Mouse (Mus musculus) limb, embryonic 14.5 days (tissue): ENCODE measurements around the gene Slc1a2. TPM values are rescaled to one million over a fixed set of nuclear protein-coding genes. Genes with fewer than 3 reads are reported as not detected.

Source experiments
- ATAC-seq: fragments of 200-750 bp; cut with Nextera tagmentation; 2 replicates; pipeline ENCODE4 v1.8.0; 2017; ENCODE audit warnings: low read depth, moderate number of reproducible peaks, moderate TSS enrichment; ENCODE audit not compliant: low FRiP score
- DNase-seq: peaks from one replicate; pipeline ENCODE4 v3.0.0-alpha.2; 2015; ENCODE audit warnings: low spot score
- H3K27ac ChIP-seq: fragments of 300-500 bp; sonication (generic); replicated peaks from 2 replicates; pipeline ENCODE4 v1.5.1; 2014; ENCODE audit warnings: low read depth, mild to moderate bottlenecking, low read length, moderate library complexity, mixed read lengths
- H3K27me3 ChIP-seq: fragments of 300-500 bp; sonication (generic); 2 replicates; pipeline ENCODE4 v1.6.1; 2014; ENCODE audit warnings: low read length, mixed read lengths; ENCODE audit not compliant: control insufficient read depth, insufficient read depth
- H3K36me3 ChIP-seq: fragments of 300-500 bp; sonication (generic); 2 replicates; pipeline ENCODE4 v1.6.1; 2014; ENCODE audit warnings: mild to moderate bottlenecking, low read length, moderate library complexity, mixed read lengths; ENCODE audit not compliant: control insufficient read depth, insufficient read depth
- H3K4me1 ChIP-seq: fragments of 300-500 bp; sonication (generic); 2 replicates; pipeline ENCODE4 v1.6.1; 2014; ENCODE audit warnings: antibody characterized with exemption, low read length, mixed read lengths; ENCODE audit not compliant: control insufficient read depth, insufficient read depth
- H3K4me2 ChIP-seq: fragments of 300-500 bp; sonication (generic); replicated peaks from 2 replicates; pipeline ENCODE4 v1.6.1; 2014; ENCODE audit warnings: low read depth, mild to moderate bottlenecking, low read length, moderate library complexity; ENCODE audit not compliant: severe bottlenecking
- H3K4me3 ChIP-seq: fragments of 300-500 bp; sonication (generic); replicated peaks from 2 replicates; pipeline ENCODE4 v1.5.1; 2014; ENCODE audit warnings: low read length
- H3K9ac ChIP-seq: fragments of 300-500 bp; sonication (generic); 2 replicates; pipeline ENCODE4 v1.6.1; 2014; ENCODE audit warnings: mild to moderate bottlenecking, low read depth, low read length, moderate library complexity; ENCODE audit not compliant: severe bottlenecking
- H3K9me3 ChIP-seq: fragments of 300-500 bp; sonication (generic); 2 replicates; pipeline ENCODE4 v1.6.1; 2016; ENCODE audit warnings: low read length; ENCODE audit not compliant: control insufficient read depth
- POLR2A ChIP-seq: fragments of 200-500 bp; IDR thresholded peaks from 2 replicates; pipeline ENCODE4 v1.8.0; 2012; ENCODE audit warnings: inconsistent platforms, mild to moderate bottlenecking, moderate library complexity, borderline replicate concordance; ENCODE audit not compliant: insufficient read depth, insufficient read length; ENCODE audit errors: extremely low read depth
- WGBS: fragments of 180-500 bp; shearing (Covaris S2); extraction: QIAGEN DNeasy Blood & Tissue Kit; methylation state at CpG from one replicate; pipeline ENCODE4 v1.1.7; 2014; 5-methylcytosine and 5-hydroxymethylcytosine counted together
- polyA plus RNA-seq, 2 experiments: library from polyadenylated mRNA; depleted of rRNA in 1 of 2; stranded (reverse) in 1 of 2; unstranded in 1 of 2; fragments of >200 nt; fragmentation: Nextera tagmentation in 1 of 2; extraction: Ambion mirVana in 1 of 2; gene quantifications; 2 replicates each; pipeline versions ENCODE4 v1.2.1 to v1.2.3; 2012 to 2014

Slc1a2 gene
- polyA plus RNA-seq, 2 experiments = 0.89 to 1.6 TPM

DNA sequence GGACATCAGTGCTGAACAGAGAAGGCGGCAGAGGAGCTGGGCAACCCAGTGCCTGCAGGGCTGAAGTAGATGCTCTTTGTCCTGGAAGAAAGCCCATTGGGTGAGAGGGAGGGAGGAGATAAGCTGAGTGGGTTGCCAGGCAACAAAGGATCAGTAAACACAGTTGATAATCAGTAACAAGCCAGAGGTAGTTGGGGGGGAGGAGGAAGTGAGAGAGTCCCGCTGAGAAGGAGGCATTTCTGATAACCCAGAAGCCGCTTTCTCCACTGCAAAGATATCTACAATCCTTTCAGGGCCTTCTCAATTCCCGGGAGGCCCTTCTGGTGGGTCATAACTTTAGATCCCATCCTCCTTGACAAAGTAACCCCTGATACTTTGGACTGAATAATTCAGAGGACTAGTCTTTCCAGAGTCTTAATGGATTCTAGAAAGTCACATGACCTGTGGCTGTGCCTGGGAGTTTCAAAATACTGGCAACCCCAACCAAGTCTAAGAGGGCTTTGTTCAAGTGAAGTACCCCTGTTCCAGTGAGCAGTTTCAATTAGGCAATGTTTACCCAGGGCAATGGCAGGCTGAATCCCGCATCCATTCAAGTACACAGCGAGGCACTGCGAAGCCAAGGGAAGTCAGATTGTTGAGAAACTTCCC, 86.9 kb downstream of the Slc1a2 start:
- no peak for DNase-seq
- no peaks in the 10 kb centered on the region for H3K27me3 ChIP-seq
- 34% methylated on average over 7 of the region's 7 CpGs for WGBS

DNA sequence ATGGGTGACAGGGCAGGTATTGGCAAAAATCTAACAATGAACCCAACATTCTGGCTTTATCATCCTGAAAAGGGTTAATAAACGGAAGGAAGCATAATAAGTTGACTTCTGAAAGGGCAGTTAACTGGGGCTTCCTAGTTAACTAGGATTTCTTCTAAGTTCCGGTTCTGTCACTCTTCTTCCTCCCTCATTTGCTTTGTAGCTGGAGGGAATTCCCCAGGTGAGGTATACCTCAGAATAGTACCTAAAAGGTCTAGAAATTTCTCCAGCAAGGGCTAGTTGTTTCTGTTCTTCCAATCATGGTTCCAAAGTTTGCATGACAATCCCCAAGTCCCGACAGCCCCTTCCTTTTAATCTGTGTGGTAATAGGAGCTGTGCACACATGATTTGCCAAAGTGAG, 89.3 kb downstream of the Slc1a2 start:
- Histone ChIP-seq H3K27me3 (no peaks in the 10 kb centered on the region), H3K4me2 (no peak overlapping the region), H3K4me1 (0 out of 2 replicates have a peak, but pooled peaks cover 4% of the 10 kb centered on the region), H3K36me3 (no peaks in the 10 kb centered on the region), H3K27ac (no peak overlapping the region), H3K4me3 (no peak overlapping the region), H3K9me3 (no peaks in the 10 kb centered on the region), H3K9ac (no peak overlapping the region)
- DNase-seq (no peak), ATAC-seq (no peak)
- 77% methylated on average over 3 of the region's 3 CpGs for WGBS
- no peak for TF ChIP-seq POLR2A

More for the DNA sequence above, 86.9 kb downstream of the Slc1a2 start:
- no peak overlapping the region for H3K4me2 ChIP-seq
- no peak for TF ChIP-seq POLR2A
- 0 out of 2 replicates have a peak, but pooled peaks cover 4% of the 10 kb centered on the region for H3K4me1 ChIP-seq
- no peak overlapping the region for H3K4me3 ChIP-seq
- no peak overlapping the region for H3K9ac ChIP-seq
- H3K36me3 ChIP-seq = no peaks in the 10 kb centered on the region
- H3K9me3 ChIP-seq = no peaks in the 10 kb centered on the region
- H3K27ac ChIP-seq = no peak overlapping the region
- ATAC-seq = no peak

DNA sequence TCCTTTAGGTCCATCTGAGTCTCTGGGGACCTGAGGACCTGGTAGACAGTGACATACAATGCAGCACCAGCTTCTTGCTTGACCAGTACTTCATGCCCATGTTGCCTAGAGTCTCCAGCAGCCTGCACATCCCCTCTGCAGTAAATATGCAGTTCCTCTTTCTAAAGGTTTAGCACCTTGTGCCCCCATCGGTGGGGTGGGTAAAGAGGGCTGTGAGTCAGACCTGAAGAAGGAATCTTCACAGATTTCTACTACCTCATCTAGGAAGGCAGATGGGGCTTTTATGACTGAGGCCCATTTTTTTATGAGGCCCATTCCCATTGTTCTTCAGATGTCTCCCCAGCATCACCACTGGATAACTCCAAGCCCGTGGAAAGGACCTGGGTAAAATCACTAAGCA, 91.5 kb downstream of the Slc1a2 start:
- DNase-seq (no peak), ATAC-seq (no peak)
- Histone ChIP-seq H3K27ac (no peak overlapping the region), H3K4me2 (no peak overlapping the region), H3K27me3 (no peaks in the 10 kb centered on the region), H3K4me3 (no peak overlapping the region), H3K9me3 (no peaks in the 10 kb centered on the region), H3K36me3 (no peaks in the 10 kb centered on the region), H3K4me1 (0 out of 2 replicates have a peak, but pooled peaks cover 4% of the 10 kb centered on the region), H3K9ac (no peak overlapping the region)
- no peak for TF ChIP-seq POLR2A
- 82% methylated on average over 2 of the region's 2 CpGs for WGBS

DNA sequence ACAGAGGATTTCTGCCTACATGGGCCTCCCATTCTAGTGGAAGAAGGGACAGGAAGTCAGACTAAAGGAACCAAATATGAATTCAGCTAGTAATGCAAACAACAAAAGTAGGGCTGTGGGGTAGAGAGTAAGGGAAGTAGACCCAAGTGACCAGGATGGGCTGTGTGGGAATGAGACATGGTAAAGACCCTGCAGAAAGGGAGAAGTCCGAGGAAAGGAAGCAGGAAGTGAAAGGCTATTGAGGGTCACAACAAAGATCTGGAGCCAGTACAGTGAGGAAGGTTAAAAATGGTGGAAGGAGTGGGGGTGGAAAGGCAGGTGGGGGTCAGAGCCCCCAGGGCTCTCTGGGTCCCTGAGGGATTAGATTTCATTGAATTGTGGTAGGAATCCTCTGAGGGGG, 93.4 kb downstream of the Slc1a2 start:
- no peak overlapping the region for H3K9ac ChIP-seq
- no peaks in the 10 kb centered on the region for H3K27me3 ChIP-seq
- ATAC-seq (no peak), DNase-seq (no peak)
- no peak for TF ChIP-seq POLR2A
- H3K36me3 ChIP-seq = no peaks in the 10 kb centered on the region
- 74% methylated on average over 1 of the region's 1 CpGs for WGBS
- H3K9me3 ChIP-seq = no peaks in the 10 kb centered on the region
- H3K4me1 ChIP-seq = no peaks in the 10 kb centered on the region
- no peak overlapping the region for H3K27ac ChIP-seq
- H3K4me3 ChIP-seq = no peak overlapping the region
- no peak overlapping the region for H3K4me2 ChIP-seq

DNA sequence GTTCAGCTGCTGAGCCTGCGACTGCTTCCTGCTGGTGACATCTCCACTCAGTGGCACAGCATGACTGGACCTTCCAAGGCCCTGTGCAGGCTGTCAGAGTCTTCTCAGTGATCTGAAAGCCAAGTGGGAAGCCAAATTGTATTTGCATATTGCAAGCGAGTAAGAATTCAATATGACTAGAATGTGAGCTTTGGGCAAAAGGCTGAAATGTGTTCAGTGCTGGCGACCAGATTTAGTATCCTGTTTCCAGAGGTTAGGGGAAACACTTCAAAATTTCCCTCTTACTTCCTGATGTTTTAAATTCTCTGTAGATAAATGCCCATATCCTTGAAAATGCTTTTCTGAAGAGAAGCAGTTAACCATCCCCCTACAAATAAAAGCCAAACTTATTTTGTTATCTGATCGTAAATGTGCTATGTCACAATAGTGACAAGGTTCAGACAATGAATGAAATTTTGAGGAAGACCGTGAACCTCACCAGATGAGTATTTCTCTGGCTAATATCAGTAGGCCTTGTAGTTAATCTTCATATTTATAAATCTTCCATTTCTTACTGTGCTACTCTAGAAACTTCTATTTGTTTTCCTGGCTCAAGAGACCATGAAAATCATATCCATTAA, 98.9 kb downstream of the Slc1a2 start:
- H3K4me1 ChIP-seq = no peaks in the 10 kb centered on the region
- no peak overlapping the region for H3K27ac ChIP-seq
- no peak overlapping the region for H3K9ac ChIP-seq
- H3K9me3 ChIP-seq = no peaks in the 10 kb centered on the region
- no peaks in the 10 kb centered on the region for H3K36me3 ChIP-seq
- no peak for DNase-seq
- H3K27me3 ChIP-seq = no peaks in the 10 kb centered on the region
- H3K4me3 ChIP-seq = no peak overlapping the region
- no peak for TF ChIP-seq POLR2A
- ATAC-seq = no peak
- H3K4me2 ChIP-seq = no peak overlapping the region
- 85% methylated on average over 5 of the region's 5 CpGs for WGBS
